Mouse (Mus musculus) embryonic facial prominence, embryonic 14.5 days (tissue): ENCODE measurements around the gene Rcn3. TPM values are rescaled to one million over a fixed set of nuclear protein-coding genes. Genes with fewer than 3 reads are reported as not detected.

Source experiments
- ATAC-seq: fragments of 200-750 bp; cut with Nextera tagmentation; 2 replicates; pipeline ENCODE4 v1.8.0; 2017; ENCODE audit warnings: low read depth, moderate number of reproducible peaks, moderate TSS enrichment
- DNase-seq: peaks from one replicate; pipeline ENCODE4 v3.0.0-alpha.2; 2015; ENCODE audit warnings: low spot score
- H3K27ac ChIP-seq: fragments of 300-500 bp; sonication (generic); replicated peaks from 2 replicates; pipeline ENCODE4 v1.5.1; 2014; ENCODE audit warnings: low read depth, mild to moderate bottlenecking, low read length, moderate library complexity
- H3K27me3 ChIP-seq: fragments of 300-500 bp; sonication (generic); replicated peaks from 2 replicates; pipeline ENCODE4 v1.6.1; 2014; ENCODE audit warnings: low read length; ENCODE audit not compliant: control insufficient read depth, insufficient read depth
- H3K36me3 ChIP-seq: fragments of 300-500 bp; sonication (generic); 2 replicates; pipeline ENCODE4 v1.6.1; 2014; ENCODE audit warnings: low read length, mixed read lengths; ENCODE audit not compliant: control insufficient read depth, insufficient read depth
- H3K4me1 ChIP-seq: fragments of 300-500 bp; sonication (generic); 2 replicates; pipeline ENCODE4 v1.6.1; 2014; ENCODE audit warnings: antibody characterized with exemption, low read length; ENCODE audit not compliant: control insufficient read depth, insufficient read depth
- H3K4me2 ChIP-seq: fragments of 300-500 bp; sonication (generic); 2 replicates; pipeline ENCODE4 v1.6.1; 2014; ENCODE audit warnings: low read depth, mild to moderate bottlenecking, low read length, moderate library complexity, mixed read lengths
- H3K4me3 ChIP-seq: fragments of 300-500 bp; sonication (generic); 2 replicates; pipeline ENCODE4 v1.5.1; 2014; ENCODE audit warnings: low read depth, mild to moderate bottlenecking, low read length
- H3K9ac ChIP-seq: fragments of 300-500 bp; sonication (generic); 2 replicates; pipeline ENCODE4 v1.6.1; 2014; ENCODE audit warnings: low read depth, mild to moderate bottlenecking, low read length, moderate library complexity, mixed read lengths
- H3K9me3 ChIP-seq: fragments of 300-500 bp; sonication (generic); 2 replicates; pipeline ENCODE4 v1.6.1; 2016; ENCODE audit warnings: low read length; ENCODE audit not compliant: control insufficient read depth
- WGBS: fragments of 180-500 bp; shearing (Covaris S2); extraction: QIAGEN DNeasy Blood & Tissue Kit; methylation state at CpG from one replicate; pipeline ENCODE4 v1.1.7; 2014; 5-methylcytosine and 5-hydroxymethylcytosine counted together
- polyA plus RNA-seq: library from polyadenylated mRNA; unstranded; fragments of >200 nt; fragmentation: Nextera tagmentation; extraction: Ambion mirVana; gene quantifications from 2 replicates; pipeline ENCODE4 v1.2.1, GENCODE M21; 2014

Gene Rcn3
- polyA plus RNA-seq, 1 experiment from 2014 or later: 592 TPM

DNA sequence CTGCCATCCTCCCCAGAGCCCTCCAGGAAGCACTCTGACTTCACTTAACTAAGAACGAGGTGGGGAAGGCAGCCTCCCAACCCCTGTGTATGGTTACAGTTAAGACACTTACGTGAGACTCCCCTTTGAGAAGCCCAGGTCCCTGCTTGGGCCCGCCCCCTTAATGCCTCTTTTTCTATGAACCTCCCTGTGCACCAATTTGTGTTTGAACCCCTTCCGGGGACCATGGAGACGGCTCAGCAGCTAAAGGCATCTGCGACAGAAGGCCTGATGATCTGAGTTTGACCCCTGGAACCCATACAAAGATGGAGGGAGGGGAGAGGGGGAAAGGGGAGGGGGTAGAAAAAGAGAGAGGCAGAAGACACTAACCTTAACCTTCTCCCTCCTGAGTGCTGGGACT, 14.4 kb upstream of the Rcn3 start:
- WGBS: 49% methylated on average over 6 of the region's 6 CpGs
- no peak for DNase-seq
- Histone ChIP-seq H3K27me3 (no peaks in the 10 kb centered on the region), H3K4me2 (no peak overlapping the region), H3K4me3 (no peak overlapping the region), H3K36me3 (no peaks in the 10 kb centered on the region), H3K27ac (no peak overlapping the region), H3K9me3 (no peaks in the 10 kb centered on the region), H3K4me1 (peaks cover 10% of the 10 kb centered on the region), H3K9ac (no peak overlapping the region)
- ATAC-seq: no peak

DNA sequence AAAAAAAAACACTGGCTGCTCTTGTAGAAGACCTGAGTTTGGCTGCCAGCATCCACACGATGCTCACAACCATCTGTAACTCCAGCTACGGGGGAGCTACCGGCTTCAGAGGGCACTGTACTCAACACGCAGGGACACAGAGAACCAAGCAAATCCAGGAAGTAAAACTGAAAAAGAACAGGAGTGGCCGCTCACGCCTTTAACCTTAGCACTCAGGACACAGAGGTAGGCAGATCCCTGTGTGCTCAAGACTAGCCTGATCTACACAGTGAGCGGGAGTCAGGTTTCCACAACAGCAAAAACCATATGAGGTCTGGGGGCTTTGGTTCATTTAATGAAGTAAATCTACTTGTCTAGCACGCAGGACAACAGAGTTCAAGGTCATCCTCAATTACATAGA, 13.5 kb upstream of the Rcn3 start:
- no peak overlapping the region for H3K4me3 ChIP-seq
- DNase-seq: no peak
- H3K36me3 ChIP-seq: no peaks in the 10 kb centered on the region
- H3K4me1 ChIP-seq: peaks cover 10% of the 10 kb centered on the region
- no peaks in the 10 kb centered on the region for H3K27me3 ChIP-seq
- H3K4me2 ChIP-seq: no peak overlapping the region
- H3K27ac ChIP-seq: no peak overlapping the region
- 66% methylated on average over 8 of the region's 8 CpGs for WGBS
- H3K9me3 ChIP-seq: no peaks in the 10 kb centered on the region
- H3K9ac ChIP-seq: no peak overlapping the region
- ATAC-seq: no peak

DNA sequence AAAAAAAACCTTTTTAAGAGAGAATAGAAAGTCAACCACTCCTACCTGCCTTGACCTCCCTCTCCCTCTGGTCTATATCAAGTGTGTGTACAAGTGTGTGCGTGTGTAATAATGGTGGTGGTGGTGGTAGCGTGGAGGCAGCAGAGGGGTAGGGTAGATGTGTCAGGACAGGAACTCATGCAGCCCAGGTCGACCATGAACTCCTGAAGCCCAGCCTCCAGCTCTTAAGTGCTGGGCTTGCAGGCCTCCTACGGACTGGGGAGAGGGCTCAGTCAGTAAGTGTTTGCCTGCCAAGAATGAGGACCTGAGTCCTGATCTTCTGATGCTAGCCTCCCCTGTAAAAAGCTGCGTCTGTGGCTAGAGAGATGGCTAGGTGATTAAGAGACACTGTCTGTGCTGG, 12.9 kb upstream of the Rcn3 start:
- no peak overlapping the region for H3K27ac ChIP-seq
- no peaks in the 10 kb centered on the region for H3K36me3 ChIP-seq
- DNase-seq (no peak), ATAC-seq (no peak)
- no peak overlapping the region for H3K4me3 ChIP-seq
- no peaks in the 10 kb centered on the region for H3K9me3 ChIP-seq
- no peaks in the 10 kb centered on the region for H3K27me3 ChIP-seq
- no peak overlapping the region for H3K4me2 ChIP-seq
- H3K9ac ChIP-seq: no peak overlapping the region
- H3K4me1 ChIP-seq: peaks cover 10% of the 10 kb centered on the region
- 80% methylated on average over 5 of the region's 5 CpGs for WGBS

DNA sequence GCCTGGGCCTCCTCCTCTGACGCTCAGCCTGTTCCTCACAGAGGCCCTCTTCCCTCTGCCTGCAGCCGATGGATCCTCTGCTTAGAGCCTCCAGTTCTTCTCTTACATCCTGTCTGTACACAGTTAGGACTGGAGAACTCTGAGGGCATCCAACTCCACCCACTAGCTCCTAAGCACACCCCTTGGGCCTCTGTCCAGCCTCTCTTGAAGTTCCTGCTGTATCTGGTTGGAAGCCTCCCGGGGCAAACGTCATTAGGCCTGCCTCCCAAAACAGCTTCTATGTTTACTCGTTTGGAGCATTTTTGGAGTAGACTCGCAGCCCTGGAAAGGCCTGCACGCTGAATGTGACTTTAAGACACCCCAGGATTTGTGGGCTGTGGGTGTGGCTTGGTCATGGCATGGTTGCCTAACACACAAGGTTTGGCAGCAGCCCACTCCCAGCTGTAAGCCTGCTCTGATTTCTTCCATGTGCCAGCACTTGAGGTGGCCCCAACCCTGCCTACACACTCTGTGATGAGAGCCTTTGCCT, 11.7 kb upstream of the Rcn3 start, which contains the start of gene Fcgrt:
Gene Fcgrt, minus strand, starts transcription at position 200 of the 529 bp plus-strand sequence.
- Histone ChIP-seq H3K4me1 (peaks cover 10% of the 10 kb centered on the region), H3K27ac (peak within 1 kb of the TSS; percentile 96), H3K4me2 (peak within 1 kb of the TSS; percentile 69), H3K36me3 (0 out of 2 replicates have a peak, but pooled peaks cover 2% of the 10 kb centered on the region), H3K9ac (peak within 1 kb of the TSS; percentile 69), H3K4me3 (peak within 1 kb of the TSS; percentile 40), H3K27me3 (no peaks in the 10 kb centered on the region), H3K9me3 (no peaks in the 10 kb centered on the region)
- peak; percentile 97 for DNase-seq
- ATAC-seq: peak; percentile 97
- 35% methylated on average over 7 of the region's 7 CpGs for WGBS

DNA sequence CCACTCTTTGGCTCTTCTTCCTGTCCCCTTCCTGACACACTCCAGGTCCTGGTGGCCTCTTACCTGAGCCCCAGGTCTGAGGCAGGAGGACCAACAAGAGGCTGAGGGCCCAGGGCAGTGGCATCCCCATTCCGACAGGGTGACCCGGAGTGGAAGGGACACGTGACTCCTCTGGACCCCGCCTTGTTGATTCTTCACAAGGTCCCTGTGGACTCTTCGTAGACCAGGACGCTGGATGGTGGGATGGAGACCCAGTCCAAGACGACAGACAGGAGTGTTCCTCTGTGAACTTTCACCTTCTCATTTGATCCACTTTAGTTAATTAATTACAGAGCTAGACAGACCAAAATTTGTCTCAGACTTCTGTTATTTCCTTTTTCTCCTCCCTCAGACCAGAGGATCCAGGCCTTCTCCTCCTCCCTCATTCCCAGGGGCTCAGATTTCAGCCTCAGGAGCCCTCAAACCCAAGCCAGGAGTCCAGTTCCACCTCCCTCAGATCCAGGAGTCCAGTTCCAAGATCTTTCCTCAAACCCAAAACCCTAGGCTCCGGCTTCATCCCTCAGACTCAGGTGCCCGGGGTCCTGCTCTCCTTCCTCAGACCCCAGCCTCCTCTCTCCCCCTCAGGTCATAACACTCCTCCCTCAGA, 11.0 kb upstream of the Rcn3 start:
- Histone ChIP-seq H3K4me2 (peak overlapping the region; percentile 69), H3K4me1 (peaks cover 10% of the 10 kb centered on the region), H3K9me3 (no peaks in the 10 kb centered on the region), H3K27me3 (no peaks in the 10 kb centered on the region), H3K36me3 (0 out of 2 replicates have a peak, but pooled peaks cover 2% of the 10 kb centered on the region), H3K4me3 (peak overlapping the region; percentile 40), H3K27ac (peak overlapping the region; percentile 96), H3K9ac (peak overlapping the region; percentile 69)
- ATAC-seq (peak; percentile 32), DNase-seq (no peak)
- 56% methylated on average over 9 of the region's 9 CpGs for WGBS

DNA sequence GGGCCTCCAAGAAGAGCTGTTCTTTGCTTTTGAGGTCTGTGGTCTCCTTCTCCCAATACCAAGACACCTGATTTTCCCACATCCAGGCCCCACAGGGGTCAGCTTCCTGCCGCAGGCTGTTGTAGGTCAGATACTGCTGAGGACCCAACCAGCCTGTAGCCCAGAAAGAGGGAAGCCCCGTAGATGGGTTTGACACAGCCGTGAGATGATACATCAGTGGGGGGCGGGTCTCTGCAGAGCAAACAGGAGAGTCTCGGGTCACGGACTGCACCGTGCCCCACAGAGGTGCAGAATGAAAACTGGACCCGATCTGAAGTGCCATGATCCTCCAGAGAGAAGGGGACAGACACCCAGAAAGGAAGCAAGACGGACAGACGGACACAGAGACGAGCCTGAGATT, 10.4 kb upstream of the Rcn3 start:
- 87% methylated on average over 11 of the region's 11 CpGs for WGBS
- H3K4me1 ChIP-seq: peaks cover 10% of the 10 kb centered on the region
- H3K27me3 ChIP-seq: no peaks in the 10 kb centered on the region
- no peaks in the 10 kb centered on the region for H3K9me3 ChIP-seq
- ATAC-seq (no peak), DNase-seq (no peak)
- peaks cover 5% of the 10 kb centered on the region; the same call in 1 of the 2 replicates for H3K36me3 ChIP-seq
- H3K4me3 ChIP-seq: peak overlapping the region; percentile 40
- H3K27ac ChIP-seq: peak overlapping the region; percentile 96; the same call in 1 of the 2 replicates
- H3K4me2 ChIP-seq: peak overlapping the region; percentile 69
- H3K9ac ChIP-seq: no peak overlapping the region

DNA sequence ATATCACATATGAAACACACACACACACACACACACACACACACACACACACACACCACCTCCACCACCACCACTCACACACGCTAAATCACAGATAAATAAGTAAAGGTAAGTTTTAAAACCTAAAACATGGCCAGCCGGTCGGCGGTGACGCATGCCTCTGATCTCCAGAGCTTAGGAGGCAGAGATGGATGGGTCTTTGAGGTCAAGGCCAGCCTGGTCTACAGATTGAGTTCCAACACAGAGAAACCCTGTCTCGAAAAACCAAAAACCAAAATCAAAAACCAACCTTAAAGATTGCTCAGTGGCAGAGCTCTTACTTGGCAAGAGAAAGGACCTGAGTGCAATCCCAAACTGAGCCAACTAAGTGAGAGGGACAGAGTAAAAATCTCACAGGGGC, 8.0 kb upstream of the Rcn3 start:
- no peaks in the 10 kb centered on the region for H3K27me3 ChIP-seq
- peaks cover 10% of the 10 kb centered on the region for H3K4me1 ChIP-seq
- no peaks in the 10 kb centered on the region for H3K9me3 ChIP-seq
- H3K4me2 ChIP-seq: no peak overlapping the region
- DNase-seq (no peak), ATAC-seq (no peak)
- H3K36me3 ChIP-seq: peaks cover 16% of the 10 kb centered on the region
- H3K4me3 ChIP-seq: no peak overlapping the region
- H3K9ac ChIP-seq: no peak overlapping the region
- no peak overlapping the region for H3K27ac ChIP-seq
- 84% methylated on average over 6 of the region's 6 CpGs for WGBS

DNA sequence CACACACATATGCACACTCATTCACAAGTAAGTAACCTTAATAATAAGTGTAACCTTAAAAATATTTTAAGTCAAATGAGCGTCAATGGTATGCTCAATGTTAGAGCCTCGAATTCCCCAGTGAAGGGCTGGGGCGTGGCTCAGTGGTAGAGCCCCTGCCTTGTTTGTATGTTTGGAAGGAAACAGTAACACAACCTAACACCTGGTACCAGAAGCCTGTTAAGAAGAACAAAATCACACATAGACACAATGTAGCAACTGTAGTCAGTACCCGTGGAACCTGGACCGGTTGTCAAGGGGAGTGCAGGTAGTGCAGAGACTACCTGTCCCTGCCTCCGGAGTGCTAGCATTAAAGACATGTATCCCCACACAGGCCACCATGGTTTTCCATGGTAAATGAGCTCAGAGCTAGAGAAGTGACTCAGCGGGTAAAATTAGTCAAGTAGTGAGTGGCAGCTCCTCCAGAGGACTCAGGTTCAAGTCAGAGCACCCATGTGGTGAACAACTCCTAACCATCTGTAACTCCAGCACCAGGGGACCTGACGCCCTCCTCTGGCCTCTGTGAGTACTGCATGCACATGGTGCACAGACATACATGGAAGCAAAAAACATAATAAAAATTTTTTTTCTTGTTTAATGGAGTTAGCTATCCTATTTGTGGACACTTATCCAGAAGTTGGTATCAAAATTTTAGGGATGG, 6.7 kb upstream of the Rcn3 start:
- ATAC-seq (no peak), DNase-seq (no peak)
- WGBS: 91% methylated on average over 8 of the region's 8 CpGs
- Histone ChIP-seq H3K27ac (no peak overlapping the region), H3K4me3 (no peak overlapping the region), H3K36me3 (peaks cover 16% of the 10 kb centered on the region), H3K27me3 (no peaks in the 10 kb centered on the region), H3K4me1 (peaks cover 10% of the 10 kb centered on the region), H3K9ac (no peak overlapping the region), H3K4me2 (no peak overlapping the region), H3K9me3 (no peaks in the 10 kb centered on the region)
